Mouse (Mus musculus) kidney, adult 9 months (tissue): ENCODE data around the gene Pdzd2.

ENCODE experiments used
- DNase-seq: peaks from one replicate; pipeline ENCODE4 v3.0.0; 2022

The Pdzd2 gene

DNA sequence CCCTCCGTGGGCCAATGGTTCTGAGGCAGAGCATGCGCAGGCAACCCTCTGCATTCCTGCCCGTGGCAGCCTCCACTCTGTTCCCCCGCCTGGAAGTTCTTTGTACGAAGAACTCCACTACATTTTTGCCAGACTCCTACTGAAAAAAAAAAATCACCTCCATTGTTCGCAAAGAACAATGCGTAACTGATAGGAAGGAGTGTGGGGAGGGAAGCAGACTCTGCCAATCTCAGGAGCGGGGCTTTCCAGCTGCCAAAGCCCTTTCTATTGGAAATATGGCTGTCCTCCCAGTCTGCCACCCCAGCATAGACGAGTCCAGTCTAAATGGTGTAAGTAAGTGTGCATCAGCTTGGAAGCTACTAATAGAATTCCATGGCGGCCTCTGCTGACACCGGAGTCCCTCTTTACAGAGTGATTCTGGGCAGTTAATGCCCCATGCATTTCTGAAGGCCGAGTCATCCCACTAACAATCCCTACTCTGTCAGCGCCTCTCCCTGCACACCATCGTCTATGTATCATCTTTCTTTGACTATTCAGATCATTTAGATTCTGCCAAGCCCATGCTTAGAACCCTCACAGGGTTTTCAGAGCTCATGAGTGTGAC is 221.3 kb downstream of the Pdzd2 start:
- peak; percentile 7 for DNase-seq

DNA sequence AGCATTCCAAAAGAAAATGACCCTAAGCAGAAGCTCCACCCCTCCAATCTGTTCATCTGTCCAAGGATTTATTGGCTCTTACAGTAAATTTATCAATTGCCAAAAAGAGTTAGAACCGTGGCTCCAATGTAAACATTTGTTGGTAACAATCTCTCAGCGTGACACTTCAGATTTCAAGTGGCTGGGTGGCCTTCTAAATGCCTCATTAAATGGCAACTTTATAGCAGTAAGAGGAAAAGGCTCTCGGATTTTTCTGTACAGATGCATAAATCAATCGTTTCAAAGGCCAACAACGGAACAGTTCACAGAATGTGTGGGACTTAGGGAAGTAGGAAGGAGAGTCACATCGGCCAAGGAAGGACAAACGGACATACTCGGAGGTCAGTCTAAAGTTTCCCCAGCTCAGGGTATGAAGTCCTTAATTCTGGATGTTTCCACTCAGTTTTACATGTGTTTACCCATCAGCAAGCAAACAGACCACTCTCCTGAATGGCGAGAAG is 222.4 kb downstream of the Pdzd2 start:
- DNase-seq: peak; percentile 11

DNA sequence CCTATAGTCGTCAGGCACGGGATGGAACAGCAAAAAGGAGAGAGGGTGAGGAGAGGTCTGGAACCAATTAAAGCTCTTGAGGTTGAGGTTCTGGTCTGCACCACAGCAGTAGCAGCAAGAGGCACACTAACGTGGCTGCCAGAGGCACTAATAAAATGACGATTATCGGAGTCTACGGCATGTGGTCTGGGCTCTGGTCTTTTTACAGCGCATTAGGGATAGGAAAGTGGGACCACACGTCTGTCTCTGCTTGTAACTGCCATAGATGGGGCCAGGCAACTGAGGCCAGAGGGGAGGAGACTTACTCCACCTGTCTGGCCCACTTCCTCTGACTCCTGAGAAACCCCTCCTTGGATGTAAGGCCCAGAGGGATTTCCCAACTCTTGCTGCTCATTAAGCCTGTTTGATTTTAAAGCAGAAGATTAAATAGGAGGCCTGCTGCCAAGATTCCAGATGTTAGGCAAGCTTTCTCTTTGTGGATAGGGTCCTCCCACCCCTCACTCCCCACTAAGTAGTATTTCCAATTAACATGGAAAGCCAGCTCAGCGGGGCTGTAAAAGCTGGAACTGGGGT is 224.4 kb downstream of the Pdzd2 start:
- no peak for DNase-seq

DNA sequence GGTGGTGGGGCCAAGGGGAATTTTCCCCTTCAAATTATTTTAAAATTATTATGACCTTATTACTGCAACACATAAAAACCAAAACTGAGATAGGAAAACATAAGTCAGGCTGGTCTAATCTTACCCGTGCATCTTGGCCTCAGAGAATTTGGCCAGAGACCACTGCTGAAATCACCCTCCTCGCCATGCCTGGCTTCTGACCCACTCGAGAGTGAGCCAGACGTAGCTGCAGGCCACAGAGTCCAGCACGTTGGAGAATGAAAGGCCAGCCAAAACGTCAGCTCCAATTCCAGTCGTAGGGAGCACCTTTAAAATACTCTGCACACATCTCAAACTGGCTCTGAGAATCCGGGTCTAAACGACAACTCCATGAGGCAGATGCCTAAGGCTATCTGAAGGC is 226.2 kb downstream of the Pdzd2 start:
- no peak for DNase-seq

DNA sequence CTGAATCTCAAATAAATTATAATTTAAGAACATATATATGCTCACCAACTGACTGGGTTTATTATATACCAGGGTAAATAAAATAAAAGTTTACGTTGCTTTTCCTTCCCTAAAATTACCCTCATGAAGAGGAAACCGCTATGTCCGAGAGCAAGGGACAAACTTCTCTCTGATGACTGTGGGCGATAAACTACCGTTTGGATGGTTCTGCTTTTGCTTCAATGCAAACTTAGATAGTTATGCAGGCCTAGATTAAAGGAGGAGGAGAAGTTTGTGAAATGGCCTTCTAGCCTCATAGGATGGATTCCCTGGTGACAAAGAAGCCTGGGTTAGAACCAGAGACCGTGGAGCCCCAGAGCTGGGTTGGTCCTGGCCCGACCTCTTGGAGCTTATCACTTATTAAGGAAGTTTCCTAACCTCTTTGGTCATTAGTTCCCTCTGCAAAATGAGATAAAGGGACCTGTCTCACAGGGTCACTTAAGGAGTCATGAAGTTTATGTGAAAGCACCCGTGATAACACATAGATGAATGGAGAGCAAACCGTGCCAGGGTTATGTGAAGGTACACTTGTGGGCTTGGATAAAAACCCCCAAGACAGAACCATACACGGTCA is 230.9 kb downstream of the Pdzd2 start:
- DNase-seq: no peak

DNA sequence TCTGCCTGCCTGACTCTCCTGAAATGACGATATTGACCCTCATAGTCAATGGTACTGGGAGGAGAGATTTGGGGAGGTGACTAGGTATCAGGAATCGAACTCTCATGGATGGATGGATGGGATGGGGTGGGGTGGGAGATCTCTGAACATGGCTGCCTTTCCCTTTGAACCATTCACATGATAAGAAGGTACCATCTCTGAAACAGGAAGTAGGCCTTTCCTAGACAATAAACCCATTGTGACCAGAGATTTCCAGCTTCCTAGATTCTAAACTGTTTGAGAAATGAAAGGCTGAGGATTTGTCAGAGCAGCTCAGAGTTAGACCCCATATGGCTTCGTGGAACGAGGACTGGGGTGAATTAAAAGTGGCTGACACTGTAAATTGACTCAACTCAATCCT is 232.2 kb downstream of the Pdzd2 start:
- DNase-seq: no peak

DNA sequence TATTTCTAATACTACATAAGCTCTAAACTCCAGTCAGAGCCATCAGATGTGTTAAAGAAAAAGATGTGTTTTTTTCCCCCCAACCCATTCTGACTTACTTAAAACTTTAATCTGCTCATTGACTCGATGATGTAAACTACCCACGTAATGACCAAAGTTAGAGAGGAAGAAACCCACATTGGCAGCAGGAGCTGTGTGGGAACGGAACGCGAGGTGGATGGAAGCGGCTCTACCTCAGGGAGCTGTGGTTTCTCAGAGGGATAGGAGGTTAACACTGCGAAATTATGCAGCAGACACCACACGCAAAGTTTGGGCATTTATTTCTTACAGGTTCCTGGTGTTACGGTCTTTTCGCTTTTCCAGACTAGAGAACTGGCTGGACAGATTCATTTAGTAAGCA is 233.2 kb downstream of the Pdzd2 start:
- DNase-seq: no peak

DNA sequence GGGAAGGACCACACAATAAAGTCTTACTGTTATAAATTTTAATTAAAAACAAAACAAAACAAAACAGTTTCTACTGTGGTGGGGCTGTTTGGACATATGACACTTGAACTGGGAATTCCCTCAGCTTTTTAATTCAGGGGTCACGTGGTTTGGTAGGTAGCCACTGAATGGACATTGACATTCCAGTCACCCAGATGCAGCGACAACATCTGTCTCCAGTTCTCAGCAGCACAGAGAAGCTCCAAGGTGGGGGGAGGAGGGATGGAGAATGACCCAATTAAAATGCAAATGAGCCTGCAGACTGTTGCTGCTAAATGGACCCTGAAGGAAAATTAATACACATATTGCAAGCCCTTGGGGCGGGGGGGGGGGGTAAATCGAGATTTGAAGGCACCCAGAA is 233.6 kb downstream of the Pdzd2 start:
- no peak for DNase-seq

DNA sequence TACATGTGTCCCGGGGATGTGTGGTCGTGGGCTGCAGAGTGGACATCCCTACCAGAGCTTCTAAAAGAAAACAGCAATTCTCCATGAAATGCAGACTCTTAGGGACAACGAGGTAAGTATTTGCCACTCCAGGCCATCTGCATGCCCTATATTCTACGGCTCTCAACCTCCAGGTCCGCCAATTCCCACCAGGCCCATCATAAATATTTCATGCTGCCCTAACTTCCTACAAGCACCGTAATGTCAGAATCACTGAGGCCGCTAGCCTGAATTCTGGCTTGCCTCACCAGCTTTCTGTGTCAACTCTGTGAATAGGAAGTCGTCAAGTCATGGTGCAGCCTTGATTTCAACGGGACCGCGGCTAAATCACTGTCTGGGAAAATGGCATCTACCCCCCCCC is 234.2 kb downstream of the Pdzd2 start:
- DNase-seq: no peak

DNA sequence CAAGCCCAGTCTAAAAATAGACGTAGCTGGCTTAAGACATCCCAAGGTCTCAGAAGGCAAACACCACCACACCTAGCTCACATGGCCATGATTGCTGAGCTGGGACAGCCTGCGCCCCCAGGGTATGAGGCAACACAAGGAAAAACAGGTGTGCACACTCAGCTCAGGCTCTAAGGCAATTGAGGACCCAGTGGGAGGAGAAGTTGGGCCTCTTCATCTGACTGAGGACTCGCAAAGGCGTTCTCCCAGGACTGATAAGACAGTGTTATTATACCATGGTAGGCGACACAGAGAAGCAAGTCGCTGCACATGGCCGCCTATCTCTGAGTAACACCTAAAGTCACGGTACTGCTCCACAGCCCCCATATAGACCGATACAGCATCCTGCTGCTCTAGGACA is 235.8 kb downstream of the Pdzd2 start:
- DNase-seq: no peak

DNA sequence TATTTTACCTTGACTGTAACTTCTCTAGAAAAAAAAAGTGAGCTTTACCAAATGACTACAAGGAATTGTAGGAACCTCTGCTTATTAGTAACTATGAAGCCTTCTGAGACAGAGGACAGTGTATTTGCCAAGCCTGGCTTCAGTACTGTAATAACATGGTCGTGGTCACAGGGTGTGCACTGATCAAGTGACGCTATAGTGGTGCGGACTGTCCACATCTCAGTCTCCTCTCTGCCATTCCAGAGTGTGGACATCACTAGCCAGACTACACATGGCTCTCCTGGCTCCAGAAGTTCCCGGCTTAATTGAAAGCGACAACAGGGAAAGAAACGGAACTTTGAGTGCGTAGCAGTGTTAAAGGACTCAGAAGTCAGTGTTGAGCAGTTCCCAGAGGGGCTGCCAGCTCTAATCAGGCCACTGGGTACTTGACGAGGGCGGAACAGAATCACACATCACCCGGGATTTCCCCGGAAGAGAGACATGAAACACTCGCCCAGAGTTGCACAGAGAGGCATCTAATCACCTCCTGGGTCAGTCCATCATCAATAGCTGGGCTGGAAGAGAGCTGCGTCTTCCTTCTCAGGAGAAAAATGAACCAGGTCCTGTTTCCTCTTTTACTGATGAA is 237.7 kb downstream of the Pdzd2 start:
- DNase-seq: no peak

DNA sequence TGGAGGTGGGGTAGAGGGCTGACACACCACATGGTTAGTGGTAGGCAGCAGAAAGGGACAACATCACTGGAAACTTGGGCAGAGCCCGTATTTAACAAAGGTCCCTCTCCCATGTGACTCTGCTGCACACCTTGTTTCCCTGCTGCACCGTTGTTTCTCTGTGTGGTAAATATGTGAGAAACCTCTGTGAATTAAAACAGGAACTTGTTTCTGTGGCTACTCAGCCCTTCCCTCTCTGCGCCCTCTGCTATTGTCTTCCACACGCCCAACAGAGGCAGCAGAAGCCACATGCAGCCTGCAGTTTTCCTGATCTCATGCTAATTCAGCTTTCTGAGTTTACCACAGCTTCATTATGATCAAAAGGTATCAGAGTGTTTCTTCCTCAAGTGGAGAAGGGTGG is 239.1 kb downstream of the Pdzd2 start:
- no peak for DNase-seq

DNA sequence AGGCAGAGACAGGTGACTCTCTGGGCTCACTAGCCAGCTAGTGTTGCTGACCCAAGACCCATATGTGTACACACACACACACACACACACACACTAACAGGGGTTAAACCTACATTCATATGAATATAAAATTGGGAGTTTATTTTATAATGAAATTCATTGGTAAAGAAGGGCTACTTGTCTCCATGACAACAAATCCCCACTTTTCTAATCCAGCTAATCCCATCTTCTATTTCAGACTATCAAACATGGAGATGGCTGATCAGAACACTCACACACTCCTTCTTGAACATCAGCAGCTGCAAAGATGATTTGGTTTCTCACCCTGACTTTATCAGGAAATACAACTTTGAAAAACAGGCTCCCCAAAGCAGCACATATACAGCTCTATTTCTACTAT is 245.6 kb downstream of the Pdzd2 start:
- DNase-seq: no peak

DNA sequence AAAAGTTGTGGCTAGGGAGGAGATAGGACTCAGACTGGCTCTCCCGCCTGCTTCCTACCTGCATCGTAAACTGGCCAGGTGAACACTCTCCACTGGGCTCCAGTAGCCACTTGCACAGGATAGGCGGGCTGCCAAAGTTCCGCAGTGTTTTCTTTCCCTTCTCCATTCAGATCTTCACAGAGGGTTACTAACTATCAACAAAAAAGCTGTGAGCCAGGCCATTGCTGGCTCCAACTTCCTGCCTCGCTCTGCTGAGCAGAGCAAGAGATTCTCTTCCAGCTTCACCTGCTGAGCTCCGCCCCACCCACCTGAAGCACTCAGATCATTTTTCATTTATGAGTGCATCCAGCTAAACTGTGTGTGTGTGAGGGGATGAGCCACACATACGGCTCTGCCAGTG is 246.5 kb downstream of the Pdzd2 start:
- DNase-seq: peak; percentile 27

DNA sequence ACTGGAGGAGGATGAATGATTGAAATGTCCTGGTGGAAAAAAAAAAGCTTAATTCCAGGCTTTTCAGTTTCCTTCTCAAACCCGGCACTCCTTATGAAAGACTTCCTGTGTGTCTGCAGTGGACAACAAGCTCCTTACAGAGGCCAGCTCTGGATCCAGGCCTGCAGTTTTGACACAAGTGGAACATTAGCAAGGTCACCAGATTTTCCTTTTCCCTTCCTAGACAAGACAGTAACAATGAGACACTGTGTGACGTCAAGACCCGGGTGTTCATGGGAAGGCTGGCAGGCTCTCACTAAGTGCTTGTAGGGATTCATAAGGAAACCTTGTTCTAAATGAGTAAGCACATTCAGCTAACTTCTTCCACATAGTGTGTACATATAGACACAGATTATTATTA is 248.8 kb downstream of the Pdzd2 start:
- peak; percentile 72 for DNase-seq

DNA sequence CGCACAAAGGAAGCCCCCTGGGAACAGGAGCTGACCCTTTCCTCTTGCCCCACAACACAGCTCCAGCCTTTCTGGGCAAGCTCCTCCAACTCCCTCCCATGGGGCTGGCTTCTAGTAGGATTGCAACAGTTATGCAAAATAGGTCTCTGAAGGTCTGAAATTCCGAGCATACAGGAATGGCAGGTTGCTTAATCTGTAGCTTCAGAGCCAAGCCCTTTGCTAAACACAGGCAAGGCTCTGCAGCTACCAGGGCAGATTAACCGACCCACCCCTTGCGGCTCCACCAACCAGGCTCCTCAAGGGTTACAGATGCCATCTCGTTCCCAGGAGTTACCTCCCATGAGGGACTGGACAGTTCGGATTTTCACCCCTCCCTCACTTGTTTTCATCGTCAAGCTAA is 249.2 kb downstream of the Pdzd2 start:
- DNase-seq: peak; percentile 24

DNA sequence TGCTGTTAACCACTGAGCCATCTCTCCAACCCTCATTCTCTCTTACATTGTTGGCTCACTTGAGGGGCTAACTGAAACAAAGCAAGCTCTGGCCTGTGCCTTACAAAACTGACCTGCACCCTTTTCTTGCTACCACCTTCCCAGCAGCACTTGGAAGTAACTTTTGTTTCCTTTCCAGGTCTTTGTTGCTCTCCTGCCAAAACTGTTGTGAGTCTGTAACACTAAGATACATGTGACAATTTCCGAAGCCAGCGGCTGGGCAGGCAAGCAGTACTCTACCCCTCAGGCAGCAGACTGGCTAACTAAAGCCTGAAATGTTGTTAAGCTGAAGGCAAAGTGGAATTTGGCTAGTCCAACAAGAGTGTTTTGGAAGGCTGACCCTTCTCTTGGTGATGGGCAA is 251.4 kb downstream of the Pdzd2 start:
- no peak for DNase-seq

DNA sequence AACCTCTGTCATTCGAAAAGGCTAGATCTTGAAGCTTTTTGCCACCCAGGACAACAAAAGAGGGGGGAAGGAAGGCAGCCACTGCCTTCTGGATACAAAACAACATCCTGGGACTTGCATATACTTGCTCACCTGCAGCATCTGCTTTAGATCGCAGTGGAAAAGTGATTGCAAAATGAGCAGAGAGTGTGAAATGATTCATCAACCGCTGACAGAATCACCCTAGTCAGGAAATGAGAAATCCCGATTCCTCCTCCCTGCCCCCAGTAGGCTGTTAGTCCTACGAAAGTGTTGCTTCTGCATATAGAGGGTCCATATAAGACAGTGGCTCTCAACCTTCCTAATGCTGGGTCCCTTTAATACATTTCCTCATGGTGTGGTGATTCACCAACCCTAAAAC is 258.5 kb downstream of the Pdzd2 start:
- no peak for DNase-seq

DNA sequence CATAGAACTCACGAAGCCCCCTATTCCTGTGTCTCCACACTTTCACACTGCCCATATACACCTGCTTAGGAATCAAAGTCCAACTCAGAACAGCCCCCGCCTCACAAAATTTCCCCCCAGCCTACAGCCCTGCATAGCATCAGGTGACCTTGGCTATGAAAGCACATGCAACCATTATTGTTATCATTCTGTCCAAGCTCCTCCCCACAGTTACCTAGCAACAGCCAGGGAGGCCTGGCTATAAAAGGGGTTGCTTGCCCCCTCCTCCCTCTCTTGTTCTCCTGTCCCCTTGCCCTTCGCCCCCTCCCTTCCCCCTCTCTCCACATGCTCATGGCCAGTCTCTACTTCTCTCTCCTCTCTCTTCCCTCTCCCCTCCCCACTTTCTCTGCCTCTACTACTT is 259.4 kb downstream of the Pdzd2 start:
- no peak for DNase-seq

DNA sequence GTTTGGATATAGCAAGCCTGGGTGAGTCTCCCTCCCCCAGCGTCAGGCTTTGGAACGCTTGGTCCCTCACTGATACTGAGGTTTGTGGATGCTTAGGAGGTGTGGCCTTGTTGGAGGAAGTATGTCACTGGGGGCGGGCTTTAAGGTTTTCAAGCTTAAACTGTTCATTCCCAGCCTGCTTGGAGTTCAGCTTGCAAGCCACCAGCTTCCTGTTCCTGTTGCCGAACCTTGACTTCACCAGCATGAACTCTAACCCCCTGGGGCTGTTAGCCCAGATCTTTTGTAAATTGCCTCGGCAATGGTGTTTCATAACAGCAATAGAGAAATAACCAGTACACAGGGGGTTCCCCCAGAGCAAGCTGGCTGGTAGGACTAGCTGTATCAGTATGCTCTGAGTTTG is 260.4 kb downstream of the Pdzd2 start:
- peak; percentile 54 for DNase-seq

DNA sequence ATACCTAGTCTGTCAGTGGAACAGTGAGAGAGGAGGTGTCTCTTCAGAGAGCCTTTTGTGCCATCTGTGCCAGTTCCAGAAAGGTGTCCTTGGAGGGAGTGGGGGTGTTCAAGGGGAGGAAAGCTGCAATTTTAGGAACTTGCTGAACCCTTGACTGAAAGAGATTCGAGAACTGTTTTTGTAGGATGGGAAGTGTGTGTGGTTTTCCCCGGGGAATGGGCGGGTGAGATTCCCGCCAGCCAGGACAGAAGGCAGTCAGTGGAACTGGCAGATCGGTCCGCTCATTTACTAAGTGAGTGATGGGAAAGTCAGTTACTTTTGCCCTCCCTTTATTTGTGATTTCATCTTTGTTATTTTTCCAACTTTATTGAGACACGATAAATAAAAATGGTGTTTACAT is 266.1 kb downstream of the Pdzd2 start:
- DNase-seq: no peak

DNA sequence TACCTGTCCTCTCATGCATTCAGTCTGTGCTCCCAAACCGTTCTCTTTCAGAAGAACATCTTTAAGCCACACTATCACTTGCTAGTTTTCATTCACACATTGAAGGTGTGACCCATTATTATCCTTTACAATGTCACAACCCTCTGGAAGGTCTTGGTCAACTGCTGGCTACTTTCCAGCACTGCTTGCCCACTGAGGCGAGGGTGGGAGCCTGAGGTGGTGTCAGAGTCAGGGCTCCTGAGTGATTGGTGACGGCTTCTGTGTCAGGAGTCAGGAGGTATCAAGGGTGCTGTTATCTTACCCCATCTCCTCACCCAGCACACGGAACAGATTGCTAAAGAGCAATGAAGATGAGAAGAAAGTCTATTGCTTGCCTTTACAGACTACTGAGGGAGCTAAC is 267.1 kb downstream of the Pdzd2 start:
- no peak for DNase-seq

DNA sequence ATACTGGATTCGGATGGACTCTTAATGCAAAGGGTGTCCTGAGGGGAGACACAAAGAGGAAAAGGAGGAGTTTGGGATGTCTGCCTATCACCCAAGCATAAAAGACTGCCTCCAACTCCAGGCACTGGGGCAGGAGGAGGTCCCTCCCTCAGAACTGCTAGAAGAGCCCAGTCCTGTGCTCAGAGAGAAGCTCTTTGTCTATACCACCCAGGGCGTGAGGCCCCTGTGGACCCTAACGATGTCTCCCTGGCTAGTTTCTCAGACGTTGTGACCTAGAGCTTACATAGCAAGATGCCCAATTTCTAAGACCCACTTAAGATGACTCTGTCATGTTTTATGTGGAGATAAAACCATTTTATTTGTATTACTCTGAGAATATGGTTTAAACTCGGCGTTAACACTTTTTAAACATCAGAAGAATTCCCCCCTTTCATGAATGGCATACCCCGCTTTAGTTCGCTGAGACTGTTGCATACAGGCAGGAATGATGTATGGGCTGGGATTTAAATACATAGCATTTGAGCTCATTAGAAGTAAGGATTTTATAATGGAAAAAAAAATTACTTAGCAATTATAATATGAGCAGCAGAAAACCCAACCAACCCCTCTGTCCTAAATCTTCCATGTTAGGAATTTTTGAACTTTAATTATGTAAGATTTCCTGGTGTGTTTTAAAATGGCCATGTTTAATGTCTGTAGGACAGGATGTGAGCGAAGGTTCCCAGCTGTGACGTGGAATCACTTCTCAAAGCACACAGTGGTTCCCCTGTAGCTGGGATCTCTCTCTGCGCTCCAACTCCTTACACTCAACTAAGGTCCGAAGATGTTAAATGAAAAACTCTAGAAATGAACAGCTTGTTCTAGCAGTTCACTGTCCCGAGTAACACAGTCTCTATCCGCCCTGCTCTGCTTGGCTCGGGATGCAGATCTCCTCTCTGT is 268.6 kb downstream of the Pdzd2 start:
- no peak for DNase-seq
